22 mouse cellular contexts compared by ENCODE assay signal in genomic region chr4:143301875-143302274, GRCm38 (mm10). TPM values are rescaled to one million over a fixed set of nuclear protein-coding genes. Genes with fewer than 3 reads are reported as not detected.
DNase-seq lines count a peak whose midpoint lies in the region; ATAC-seq and TF ChIP-seq lines count a peak whose summit lies in the region.
"Had no signal": no experiment of that assay in that cellular context is flagged by ENCODE, and none has a peak within 500 bp of the region (broad histone marks: within the 10 kb centered on the region; RNA-seq: fewer than 3 reads in every experiment).

No protein-coding gene starts in this region.

- no peak overlapping the region for H3K4me2 ChIP-seq in hindbrain, embryonic 14.5 days (replicated peaks)
- no peak overlapping the region for H3K4me2 ChIP-seq in intestine, embryonic 16.5 days (ENCODE audit: low read depth, low read length)
- H3K4me2 ChIP-seq: forebrain, embryonic 13.5 days had no signal

- no peak overlapping the region for H3K27ac ChIP-seq in hindbrain, embryonic 10.5 days
- H3K27ac ChIP-seq in hindbrain, embryonic 14.5 days = no peak overlapping the region
- H3K27ac ChIP-seq in testis, adult 2 months (ENCODE audit: control insufficient read depth, insufficient read depth, low read depth, low read length) = no peak overlapping the region
- no peak overlapping the region for H3K27ac ChIP-seq in intestine, embryonic 16.5 days (ENCODE audit: low read length)
- H3K27ac ChIP-seq: forebrain, embryonic 13.5 days; gastrocnemius, adult 2 months; heart, embryonic 10.5 days; hindbrain, embryonic 13.5 days had no signal

- intact Hi-C loops in gastrocnemius, postnatal 14 days (cut with DNase I; ENCODE audit: low total_unique reads) = no loop called here

- H3K4me1 ChIP-seq in hindbrain, embryonic 10.5 days (replicated peaks) = peaks cover 59% of the 10 kb centered on the region
- H3K4me1 ChIP-seq in hindbrain, embryonic 14.5 days (replicated peaks; ENCODE audit: control insufficient read depth, insufficient read depth, low read length) = peaks cover 13% of the 10 kb centered on the region; the same call in 1 of the 2 replicates
- peaks cover 3% of the 10 kb centered on the region for H3K4me1 ChIP-seq in testis, adult 2 months (ENCODE audit: control insufficient read depth, insufficient read depth, low read length)
- peaks cover 11% of the 10 kb centered on the region for H3K4me1 ChIP-seq in intestine, embryonic 16.5 days (ENCODE audit: control insufficient read depth, insufficient read depth, low read length)

- peaks cover 5% of the 10 kb centered on the region; the same call in 1 of the 2 replicates for H3K36me3 ChIP-seq in hindbrain, embryonic 10.5 days
- no peaks in the 10 kb centered on the region for H3K36me3 ChIP-seq in hindbrain, embryonic 14.5 days (replicated peaks; ENCODE audit: control insufficient read depth, insufficient read depth)
- H3K36me3 ChIP-seq in testis, adult 2 months (ENCODE audit: control insufficient read depth, insufficient read depth, low read length) = no peaks in the 10 kb centered on the region
- H3K36me3 ChIP-seq in intestine, embryonic 16.5 days (ENCODE audit: control insufficient read depth, insufficient read depth, low read length) = no peaks in the 10 kb centered on the region
- H3K36me3 ChIP-seq: G1E; heart, embryonic 10.5 days; hindbrain, embryonic 13.5 days had no signal

- no peaks in the 10 kb centered on the region for H3K9me3 ChIP-seq in hindbrain, embryonic 10.5 days
- H3K9me3 ChIP-seq in hindbrain, embryonic 14.5 days (ENCODE audit: control insufficient read depth, low read length) = no peaks in the 10 kb centered on the region
- no peaks in the 10 kb centered on the region for H3K9me3 ChIP-seq in intestine, embryonic 16.5 days (ENCODE audit: control insufficient read depth, low read length)
- H3K9me3 ChIP-seq: forebrain, embryonic 13.5 days; heart, embryonic 10.5 days; hindbrain, embryonic 13.5 days had no signal

- no peak for TF ChIP-seq POLR2A in testis, adult 2 months (IDR thresholded peaks at IDR 0.05; ENCODE audit: control insufficient read depth, low read depth, low read length)

- H3K27me3 ChIP-seq in hindbrain, embryonic 10.5 days (ENCODE audit: insufficient read depth, poor library complexity, severe bottlenecking) = peaks cover 22% of the 10 kb centered on the region; the same call in 1 of the 2 replicates
- peaks cover 11% of the 10 kb centered on the region; the same call in 1 of the 2 replicates for H3K27me3 ChIP-seq in hindbrain, embryonic 14.5 days (ENCODE audit: control insufficient read depth, insufficient read depth, low read length)
- H3K27me3 ChIP-seq in testis, adult 2 months (ENCODE audit: control insufficient read depth, insufficient read depth, low read length) = no peaks in the 10 kb centered on the region
- H3K27me3 ChIP-seq in intestine, embryonic 16.5 days (replicated peaks; ENCODE audit: control insufficient read depth, insufficient read depth, low read length) = peaks cover 3% of the 10 kb centered on the region; the same call in 1 of the 2 replicates
- H3K27me3 ChIP-seq: forebrain, embryonic 13.5 days; hindbrain, embryonic 13.5 days had no signal

- no peak overlapping the region for H3K9ac ChIP-seq in hindbrain, embryonic 14.5 days
- H3K9ac ChIP-seq in intestine, embryonic 16.5 days (ENCODE audit: low read depth, low read length) = no peak overlapping the region
- H3K9ac ChIP-seq: forebrain, embryonic 13.5 days; hindbrain, embryonic 13.5 days had no signal

- 0 out of 2 replicates have a peak overlapping the region, but pooled peaks have one; percentile 68 for H3K4me3 ChIP-seq in hindbrain, embryonic 10.5 days
- H3K4me3 ChIP-seq in hindbrain, embryonic 14.5 days (replicated peaks; ENCODE audit: low read length) = no peak overlapping the region
- peak overlapping the region; percentile 28 for H3K4me3 ChIP-seq in testis, adult 2 months (ENCODE audit: control insufficient read depth, low read depth, low read length)
- no peak overlapping the region for H3K4me3 ChIP-seq in intestine, embryonic 16.5 days (ENCODE audit: low read length)
- H3K4me3 ChIP-seq: forebrain, embryonic 13.5 days; gastrocnemius, adult 2 months; heart, embryonic 10.5 days; hindbrain, embryonic 13.5 days had no signal

- no peak for TF ChIP-seq CTCF in testis, adult 2 months (IDR thresholded peaks at IDR 0.05; ENCODE audit: control insufficient read depth, insufficient read depth, insufficient replicate concordance, low read depth, low read length)

- no peak for ATAC-seq in hindbrain, embryonic 14.5 days (ENCODE audit: low FRiP score)
- ATAC-seq in intestine, embryonic 16.5 days = peak; percentile 47
- ATAC-seq: CD4-positive, CD25-positive, alpha-beta regulatory T cell, adult 4 months; forebrain, embryonic 13.5 days had no signal

- no peak for DNase-seq in hindbrain, embryonic 10.5 days (ENCODE audit: low spot score)
- no peak for DNase-seq in hindbrain, embryonic 14.5 days (ENCODE audit: low spot score)
- DNase-seq in testis, postnatal 10 days (ENCODE audit: low spot score) = no peak
- no peak for DNase-seq in gastrocnemius, postnatal 14 days
- no peak for DNase-seq in adrenal gland, postnatal 10 days
- DNase-seq: adrenal gland, postnatal 25 days; B cell, adult 2 months; cerebellum, adult 18-20 months; cerebellum, adult 9-11 months; cerebellum, postnatal 36 days; gastrocnemius, adult 2 months; heart, adult 18-20 months; heart, postnatal 10 days; heart, postnatal 4 days; kidney, adult 11 months had no signal

- WGBS in hindbrain, embryonic 10.5 days = 42% methylated on average over 4 of the region's 4 CpGs
- 60% methylated on average over 4 of the region's 4 CpGs for WGBS in hindbrain, embryonic 14.5 days
- WGBS in intestine, embryonic 16.5 days = 40% methylated on average over 4 of the region's 4 CpGs

RNA-seq across cellular contexts. Expression of gene Pdpn, which starts 2.5 kb away (rescaled TPM):
- polyA plus RNA-seq in hindbrain, embryonic 10.5 days (2016; fragmentation: Nextera tagmentation; extraction: Ambion mirVana) = 85.2 and 113 TPM in 2 replicates
- 56.6 and 59.6 TPM in 2 replicates for polyA plus RNA-seq in hindbrain, embryonic 14.5 days (2014; fragmentation: Nextera tagmentation; extraction: Ambion mirVana)
- 1.3 and 2.0 TPM in 2 replicates for polyA plus RNA-seq in testis, adult 2 months (2012; rRNA removed)
- polyA plus RNA-seq in intestine, embryonic 16.5 days (2015; fragmentation: Nextera tagmentation; extraction: Ambion mirVana) = 22.3 and 22.6 TPM in 2 replicates
- total RNA-seq in gastrocnemius, postnatal 14 days (2021) = 10 to 100 TPM; 12.5 to 16.1 TPM
- 10 to 100 TPM in 1 of 2 experiments, 1 to 10 TPM in 1; 9.3 to 11.1 TPM for total RNA-seq in adrenal gland, postnatal 10 days (2021)
- polyA plus RNA-seq: CD4-positive, CD25-positive, alpha-beta regulatory T cell, adult 4 months; G1E had no signal

RNA-seq across cellular contexts. Expression of gene Lrrc38, which starts 47.7 kb away (rescaled TPM):
- polyA plus RNA-seq in hindbrain, embryonic 10.5 days (2016; fragmentation: Nextera tagmentation; extraction: Ambion mirVana) = 0.14 and 0.18 TPM in 2 replicates
- 0.40 and 0.51 TPM in 2 replicates for polyA plus RNA-seq in hindbrain, embryonic 14.5 days (2014; fragmentation: Nextera tagmentation; extraction: Ambion mirVana)
- polyA plus RNA-seq in testis, adult 2 months (2012; rRNA removed) = 0.31 and 0.35 TPM in 2 replicates
- polyA plus RNA-seq in intestine, embryonic 16.5 days (2015; fragmentation: Nextera tagmentation; extraction: Ambion mirVana) = not detected in 2 replicates
- total RNA-seq in gastrocnemius, postnatal 14 days (2021) = 10 to 100 TPM; 21.0 to 22.1 TPM
- total RNA-seq in adrenal gland, postnatal 10 days (2021) = under 1 TPM; 0.36 to 0.61 TPM
- total RNA-seq: adrenal gland, postnatal 25 days; G1E; heart, adult 18-20 months had no signal
- polyA plus RNA-seq: CD4-positive, CD25-positive, alpha-beta regulatory T cell, adult 4 months; forebrain, embryonic 13.5 days; G1E had no signal

Comparison
In these comparisons a context has a peak if more than half of its experiments do, and no peak if none do; other contexts are left out.
1. H3K4me3 ChIP-seq: peak in hindbrain, embryonic 10.5 days (single experiment) and testis, adult 2 months (single experiment); none in hindbrain, embryonic 14.5 days (single experiment) and intestine, embryonic 16.5 days (single experiment).